12 mouse cellular contexts compared by ENCODE assay signal in the genomic region with DNA sequence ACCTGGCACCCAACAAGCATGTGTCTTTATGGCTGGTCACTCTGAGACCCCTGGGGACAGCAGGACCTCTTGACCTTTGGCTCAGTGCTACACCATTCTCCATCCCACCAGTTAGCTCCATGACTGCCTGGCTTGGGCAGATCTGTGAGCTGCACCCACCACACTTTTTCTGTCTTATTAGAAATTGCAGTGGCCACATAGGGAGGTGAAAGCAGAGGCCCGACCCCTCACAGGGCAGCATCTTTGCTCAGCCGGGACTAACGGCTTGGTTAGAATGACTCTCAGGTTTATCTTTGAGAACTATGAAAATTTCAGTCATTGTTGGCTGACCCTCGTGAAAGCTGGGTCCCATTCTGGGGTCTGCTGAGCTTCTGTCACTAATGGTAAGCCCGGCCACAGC. TPM values are rescaled to one million over a fixed set of nuclear protein-coding genes. Genes with fewer than 3 reads are reported as not detected.
DNase-seq lines count a peak whose midpoint lies in the region; ATAC-seq and TF ChIP-seq lines count a peak whose summit lies in the region.
"Had no signal": no experiment of that assay in that cellular context is flagged by ENCODE, and none has a peak within 500 bp of the region (broad histone marks: within the 10 kb centered on the region; RNA-seq: fewer than 3 reads in every experiment).

No protein-coding gene starts in this region.

- H3K4me2 ChIP-seq in heart, embryonic 12.5 days: no peak overlapping the region
- H3K4me2 ChIP-seq in liver, embryonic 16.5 days (ENCODE audit: low read depth, low read length): peak overlapping the region; percentile 27; the same call in 1 of the 2 replicates
- H3K4me2 ChIP-seq: neural tube, embryonic 15.5 days had no signal

- H3K4me1 ChIP-seq in heart, embryonic 12.5 days (replicated peaks): peaks cover 23% of the 10 kb centered on the region
- H3K4me1 ChIP-seq in bone marrow, adult 2 months (ENCODE audit: control insufficient read depth, insufficient read depth, low read length): peaks cover 20% of the 10 kb centered on the region
- H3K4me1 ChIP-seq in liver, embryonic 16.5 days (ENCODE audit: control insufficient read depth, low read depth, low read length): peaks cover 13% of the 10 kb centered on the region

- no peak for ATAC-seq in heart, embryonic 12.5 days (ENCODE audit: insufficient number of reproducible peaks, low FRiP score)
- ATAC-seq in liver, embryonic 16.5 days (ENCODE audit: low read depth): no peak

- H3K27me3 ChIP-seq in heart, embryonic 12.5 days (replicated peaks): no peaks in the 10 kb centered on the region
- H3K27me3 ChIP-seq in liver, embryonic 16.5 days (ENCODE audit: control insufficient read depth, insufficient read depth, low read depth, low read length): no peaks in the 10 kb centered on the region
- H3K27me3 ChIP-seq: neural tube, embryonic 15.5 days; Patski had no signal

- 54% methylated on average over 5 of the region's 5 CpGs for WGBS in heart, embryonic 12.5 days
- 75% methylated on average over 5 of the region's 5 CpGs for WGBS in bone marrow, adult 2 months
- WGBS in liver, embryonic 16.5 days (ENCODE audit: insufficient replicate concordance): 44% methylated on average over 5 of the region's 5 CpGs

- H3K9me3 ChIP-seq in heart, embryonic 12.5 days (replicated peaks): no peaks in the 10 kb centered on the region
- no peaks in the 10 kb centered on the region for H3K9me3 ChIP-seq in liver, embryonic 16.5 days (replicated peaks; ENCODE audit: control insufficient read depth, low read length)
- H3K9me3 ChIP-seq: neural tube, embryonic 15.5 days had no signal

- H3K36me3 ChIP-seq in heart, embryonic 12.5 days: peaks cover 10% of the 10 kb centered on the region; the same call in 1 of the 2 replicates
- H3K36me3 ChIP-seq in liver, embryonic 16.5 days (ENCODE audit: control insufficient read depth, insufficient read depth): no peaks in the 10 kb centered on the region

- no peak overlapping the region for H3K9ac ChIP-seq in heart, embryonic 12.5 days
- H3K9ac ChIP-seq in liver, embryonic 16.5 days (ENCODE audit: low read depth, low read length): no peak overlapping the region
- H3K9ac ChIP-seq: neural tube, embryonic 15.5 days had no signal

- H3K27ac ChIP-seq in heart, embryonic 12.5 days (ENCODE audit: poor library complexity, severe bottlenecking): peak overlapping the region; percentile 14; the same call in 1 of the 2 replicates
- peak overlapping the region; percentile 53; the same call in 1 of the 2 replicates for H3K27ac ChIP-seq in layer of hippocampus, adult 2 months
- peak overlapping the region; percentile 22; the same call in 1 of the 2 replicates for H3K27ac ChIP-seq in bone marrow, adult 2 months (ENCODE audit: control insufficient read depth, insufficient read depth, low read depth, low read length, poor library complexity)
- H3K27ac ChIP-seq in liver, embryonic 16.5 days (ENCODE audit: low read length): 0 out of 2 replicates have a peak overlapping the region, but pooled peaks have one; percentile 26
- H3K27ac ChIP-seq: macrophage; neural tube, embryonic 15.5 days had no signal

- no peak for TF ChIP-seq POLR2A in bone marrow, adult 2 months (IDR thresholded peaks at IDR 0.05; ENCODE audit: borderline replicate concordance, control insufficient read depth, low read depth, low read length)

- H3K4me3 ChIP-seq in heart, embryonic 12.5 days: no peak overlapping the region
- no peak overlapping the region for H3K4me3 ChIP-seq in layer of hippocampus, adult 2 months
- H3K4me3 ChIP-seq in bone marrow, adult 2 months (replicated peaks; ENCODE audit: control insufficient read depth, low read depth, low read length): no peak overlapping the region
- H3K4me3 ChIP-seq in liver, embryonic 16.5 days (ENCODE audit: low read depth, low read length): no peak overlapping the region
- H3K4me3 ChIP-seq: myocyte; neural tube, embryonic 15.5 days had no signal

- no peak for TF ChIP-seq CTCF in layer of hippocampus, adult 2 months (conservative IDR thresholded peaks at IDR 0.05)
- no peak for TF ChIP-seq CTCF in bone marrow, adult 2 months (IDR thresholded peaks at IDR 0.05; ENCODE audit: control insufficient read depth, insufficient read depth, low read length)

- no peak for DNase-seq in heart, postnatal 10 days
- DNase-seq in layer of hippocampus, adult 2 months (ENCODE audit: low spot score in 2 of 2): no peak
- no peak for DNase-seq in layer of hippocampus, adult 9-11 months
- no peak for DNase-seq in left cerebral cortex, postnatal 10 days (ENCODE audit: extremely low spot score in 1 of 2, low spot score in 2 of 2)
- no peak for DNase-seq in retina, embryonic 14.5 days (ENCODE audit: low spot score)

- intact Hi-C loops in heart, postnatal 10 days (cut with DNase I): loop anchor here (1.0 to 5.0 kb wide), 4 partner anchors 22 to 275 kb away; no protein-coding TSS in a partner anchor
- intact Hi-C loops in left cerebral cortex, postnatal 10 days (cut with DNase I): loop anchor here (2.0 kb wide), 1 partner anchor 172 kb away; no protein-coding TSS in a partner anchor

RNA-seq across cellular contexts. Expression of gene Sgsm3, which starts 49.3 kb away (rescaled TPM):
- polyA plus RNA-seq in heart, embryonic 12.5 days (2016; fragmentation: Nextera tagmentation; extraction: Ambion mirVana): 15.7 and 19.0 TPM in 2 replicates
- 10 to 100 TPM in 1 of 2 experiments, 1 to 10 TPM in 1; 9.6 to 10.7 TPM for total RNA-seq in heart, postnatal 10 days (2021)
- 10 to 100 TPM; 83.0 to 89.2 TPM for total RNA-seq in layer of hippocampus, adult 2 months (2021)
- polyA plus RNA-seq in bone marrow, adult 2 months (2011; ENCODE audit: insufficient read depth, insufficient read length, low replicate concordance, missing spikeins): 6.2 and 8.3 TPM in 2 replicates
- polyA plus RNA-seq in liver, embryonic 16.5 days (2015; fragmentation: Nextera tagmentation; extraction: Ambion mirVana): 7.9 TPM in 2 replicates
- total RNA-seq in left cerebral cortex, postnatal 10 days (2021): 10 to 100 TPM; 79.1 to 80.8 TPM

Comparison
In these comparisons a context has a peak if more than half of its experiments do, and no peak if none do; other contexts are left out.
1. RNA of gene Sgsm3, which starts 49.3 kb away (total RNA-seq): 83.0 to 89.2 TPM in layer of hippocampus, adult 2 months and 79.1 to 80.8 TPM in left cerebral cortex, postnatal 10 days; 9.6 to 10.7 TPM in heart, postnatal 10 days; every median in the first group is over 4 times any median in the second.
2. Peak in every context shown above with its lines, with median percentiles within 50 percentile points of each other: H3K27ac ChIP-seq.